In the genomic region with DNA sequence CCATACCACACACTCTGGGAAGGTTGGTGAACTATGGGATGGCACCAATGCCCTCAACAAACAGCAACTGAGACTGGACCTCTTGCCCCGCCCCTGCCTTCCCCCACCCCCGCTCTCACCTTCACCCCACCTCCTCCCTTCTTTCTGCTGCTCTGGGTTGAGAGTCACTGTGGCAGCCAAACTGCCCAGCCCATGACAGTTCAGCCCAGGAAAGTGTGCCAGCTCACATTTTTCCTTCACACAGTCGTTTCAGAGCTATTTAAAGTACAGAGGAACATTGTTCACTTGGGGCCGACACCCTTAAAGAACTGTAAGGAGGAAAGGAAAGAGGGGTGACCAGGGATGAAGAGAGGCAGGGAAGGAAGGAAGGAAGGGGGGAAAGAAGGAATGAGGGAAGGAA, we compare ENCODE assay signal across 24 mouse cellular contexts. TPM values are rescaled to one million over a fixed set of nuclear protein-coding genes. Genes with fewer than 3 reads are reported as not detected.
DNase-seq lines count a peak whose midpoint lies in the region; ATAC-seq lines count a peak whose summit lies in the region.
"Had no signal": no experiment of that assay in that cellular context is flagged by ENCODE, and none has a peak within 500 bp of the region (broad histone marks: within the 10 kb centered on the region; RNA-seq: fewer than 3 reads in every experiment).

No protein-coding gene starts in this region.

- no peaks in the 10 kb centered on the region for H3K27me3 ChIP-seq in heart, embryonic 14.5 days (ENCODE audit: control insufficient read depth, insufficient read depth, low read length)
- peaks cover 30% of the 10 kb centered on the region for H3K27me3 ChIP-seq in heart, embryonic 10.5 days (ENCODE audit: insufficient read depth, poor library complexity, severe bottlenecking)
- no peaks in the 10 kb centered on the region; the same call in 1 of the 2 replicates for H3K27me3 ChIP-seq in lung, embryonic 16.5 days (ENCODE audit: control insufficient read depth, insufficient read depth, low read depth, low read length)
- H3K27me3 ChIP-seq: embryonic facial prominence, embryonic 15.5 days had no signal

- no peak for DNase-seq in heart, adult 8-10 months (ENCODE audit: low spot score)
- DNase-seq in heart, postnatal 4 days: peak; percentile 31
- no peak for DNase-seq in heart, embryonic 10.5 days (ENCODE audit: low spot score)
- DNase-seq in lung, postnatal 10 days: no peak
- DNase-seq in adipocyte (ENCODE audit: low spot score): peak; percentile 85
- no peak for DNase-seq in kidney, postnatal 10 days
- DNase-seq: adrenal gland, postnatal 10 days; cerebellum, adult 11 months; cerebellum, adult 8-10 months; cerebellum, postnatal 14 days; embryo, embryonic 11 days; gastrocnemius, adult 2 months; gastrocnemius, postnatal 36 days; heart, adult 18-20 months; kidney, adult 11 months had no signal

- no peaks in the 10 kb centered on the region for H3K36me3 ChIP-seq in heart, embryonic 14.5 days (ENCODE audit: control insufficient read depth, insufficient read depth, low read length)
- H3K36me3 ChIP-seq in heart, embryonic 10.5 days: no peaks in the 10 kb centered on the region
- H3K36me3 ChIP-seq in lung, embryonic 16.5 days (ENCODE audit: control insufficient read depth, insufficient read depth, low read length): no peaks in the 10 kb centered on the region
- H3K36me3 ChIP-seq: embryonic facial prominence, embryonic 15.5 days; forebrain, embryonic 10.5 days; hindbrain, embryonic 13.5 days had no signal

- H3K9ac ChIP-seq in heart, embryonic 14.5 days (ENCODE audit: low read length): no peak overlapping the region
- H3K9ac ChIP-seq in lung, embryonic 16.5 days (ENCODE audit: low read length): no peak overlapping the region
- H3K9ac ChIP-seq: embryonic facial prominence, embryonic 15.5 days; hindbrain, embryonic 13.5 days had no signal

- no peaks in the 10 kb centered on the region for H3K9me3 ChIP-seq in heart, embryonic 14.5 days (ENCODE audit: control insufficient read depth, low read length)
- no peaks in the 10 kb centered on the region for H3K9me3 ChIP-seq in heart, embryonic 10.5 days
- no peaks in the 10 kb centered on the region for H3K9me3 ChIP-seq in lung, embryonic 16.5 days (ENCODE audit: control insufficient read depth, low read length)
- H3K9me3 ChIP-seq: embryonic facial prominence, embryonic 15.5 days; forebrain, embryonic 10.5 days; hindbrain, embryonic 13.5 days had no signal

- peaks cover 14 to 16% of the 10 kb centered on the region in 2 experiments for H3K4me1 ChIP-seq in heart, embryonic 14.5 days (ENCODE audit: control insufficient read depth in 2 of 2, insufficient read depth in 2 of 2, low read length in 2 of 2)
- H3K4me1 ChIP-seq in heart, embryonic 10.5 days: peaks cover 29% of the 10 kb centered on the region
- peaks cover 19% of the 10 kb centered on the region for H3K4me1 ChIP-seq in lung, embryonic 16.5 days (replicated peaks; ENCODE audit: control insufficient read depth, insufficient read depth, low read length)

- H3K4me2 ChIP-seq in heart, embryonic 14.5 days (ENCODE audit: low read length): no peak overlapping the region
- H3K4me2 ChIP-seq in lung, embryonic 16.5 days (ENCODE audit: low read depth, low read length): no peak overlapping the region
- H3K4me2 ChIP-seq: embryonic facial prominence, embryonic 15.5 days; hindbrain, embryonic 13.5 days had no signal

- H3K27ac ChIP-seq in heart, embryonic 14.5 days (replicated peaks in 1 of 2; ENCODE audit: control insufficient read depth in 1 of 2, insufficient read depth in 1 of 2, low read depth in 2 of 2, low read length in 2 of 2): peak overlapping the region; percentile 51 to 55
- H3K27ac ChIP-seq in heart, embryonic 10.5 days: no peak overlapping the region
- peak overlapping the region; percentile 35 for H3K27ac ChIP-seq in lung, embryonic 16.5 days (ENCODE audit: low read length)
- H3K27ac ChIP-seq: embryonic facial prominence, embryonic 15.5 days; forebrain, embryonic 10.5 days; gastrocnemius, adult 2 months; hindbrain, embryonic 13.5 days; hindbrain, postnatal 0 days had no signal

- no peak for ATAC-seq in heart, embryonic 14.5 days (ENCODE audit: insufficient number of reproducible peaks, insufficient read depth, low FRiP score, low read depth)
- peak; percentile 34; the same call in 1 of the 2 replicates for ATAC-seq in lung, embryonic 16.5 days (ENCODE audit: low read depth)
- ATAC-seq: forebrain, embryonic 14.5 days; hindbrain, postnatal 0 days had no signal

- no peak overlapping the region for H3K4me3 ChIP-seq in heart, embryonic 14.5 days (ENCODE audit: control insufficient read depth in 1 of 2, insufficient read depth in 1 of 2, low read depth in 1 of 2, low read length in 2 of 2)
- H3K4me3 ChIP-seq in heart, embryonic 10.5 days: no peak overlapping the region
- no peak overlapping the region for H3K4me3 ChIP-seq in lung, embryonic 16.5 days (ENCODE audit: low read length)
- H3K4me3 ChIP-seq: embryonic facial prominence, embryonic 15.5 days; erythroblast, embryonic 14.5 days; forebrain, embryonic 10.5 days; gastrocnemius, adult 2 months; hindbrain, embryonic 13.5 days had no signal

- WGBS in heart, embryonic 14.5 days: 25% methylated on average over 4 of the region's 4 CpGs
- 32% methylated on average over 4 of the region's 4 CpGs for WGBS in heart, embryonic 10.5 days
- WGBS in lung, embryonic 16.5 days: 19% methylated on average over 4 of the region's 4 CpGs

RNA-seq across cellular contexts. Expression of gene Cox4i2, which starts 4.4 kb away (rescaled TPM):
- polyA plus RNA-seq in heart, embryonic 14.5 days (2014; fragmentation: Nextera tagmentation; extraction: Ambion mirVana): 18.5 and 18.6 TPM in 2 replicates
- total RNA-seq in heart, adult 8-10 months (2022): 10 to 100 TPM; 10.3 to 16.2 (median 12.4) TPM
- 10 to 100 TPM; 13.7 to 15.1 TPM for total RNA-seq in heart, postnatal 4 days (2021)
- polyA plus RNA-seq in heart, embryonic 10.5 days (2016; fragmentation: Nextera tagmentation; extraction: Ambion mirVana): 18.8 and 21.1 TPM in 2 replicates
- 99.6 and 104 TPM in 2 replicates for polyA plus RNA-seq in lung, embryonic 16.5 days (2015; fragmentation: Nextera tagmentation; extraction: Ambion mirVana)
- total RNA-seq: hematopoietic stem cell, adult 5-6 weeks had no signal
- polyA plus RNA-seq: erythroblast, embryonic 14.5 days had no signal

RNA-seq across cellular contexts. Expression of gene Id1, which starts 22.3 kb away (rescaled TPM):
- 56.8 and 61.1 TPM in 2 replicates for polyA plus RNA-seq in heart, embryonic 14.5 days (2014; fragmentation: Nextera tagmentation; extraction: Ambion mirVana)
- 10 to 100 TPM; 43.3 to 63.6 (median 58.4) TPM for total RNA-seq in heart, adult 8-10 months (2022)
- total RNA-seq in heart, postnatal 4 days (2021): 10 to 100 TPM; 71.8 to 76.6 TPM
- 92.5 and 124 TPM in 2 replicates for polyA plus RNA-seq in heart, embryonic 10.5 days (2016; fragmentation: Nextera tagmentation; extraction: Ambion mirVana)
- polyA plus RNA-seq in lung, embryonic 16.5 days (2015; fragmentation: Nextera tagmentation; extraction: Ambion mirVana): 186 and 189 TPM in 2 replicates

Comparison
In these comparisons a context has a peak if more than half of its experiments do, and no peak if none do; other contexts are left out.
1. DNase-seq: peak in heart, postnatal 4 days (single experiment) and adipocyte (single experiment); none in heart, adult 8-10 months (single experiment), heart, embryonic 10.5 days (single experiment), lung, postnatal 10 days (single experiment) and kidney, postnatal 10 days (single experiment).